Mouse (Mus musculus): Measurements from ENCODE around the gene Kcnab1. TPM values are rescaled to one million over a fixed set of nuclear protein-coding genes. Genes with fewer than 3 reads are reported as not detected.
A peak's percentile ranks its signal among the peaks of the same experiment; 100 is the strongest.

Kcnab1 gene
- total RNA-seq, 2 experiments from 2014 or later: 19.0 to 25.0 TPM

GRCm38 (mm10) chr3:65217673-65218579 is 108.7 kb downstream of the Kcnab1 start:
- no peak for DNase-seq
- Histone ChIP-seq H3K4me3 (no peak overlapping the region), H3K27ac (no peak overlapping the region)
- TF ChIP-seq CTCF (IDR thresholded peaks at IDR 0.05): no peak
- intact Hi-C loops (cut with DNase I): loop anchor here (10.0 kb wide), 1 partner anchor 233 kb away; no protein-coding TSS in a partner anchor

- no peak for DNase-seq
- H3K27ac ChIP-seq: no peak overlapping the region
- intact Hi-C loops (cut with DNase I): no loop called here
- TF ChIP-seq CTCF (IDR thresholded peaks at IDR 0.05): peak; percentile 21; the same call in 1 of the 2 replicates
- no peak overlapping the region for H3K4me3 ChIP-seq
Observed at GRCm38 (mm10) chr3:65220287-65220686, 111.1 kb downstream of the Kcnab1 start.

GRCm38 (mm10) chr3:65223635-65224034 is 114.5 kb downstream of the Kcnab1 start:
- DNase-seq: no peak
- TF ChIP-seq CTCF (IDR thresholded peaks at IDR 0.05): no peak
- Histone ChIP-seq H3K4me3 (no peak overlapping the region), H3K27ac (no peak overlapping the region)
- intact Hi-C loops (cut with DNase I): no loop called here

- no peak for TF ChIP-seq CTCF (IDR thresholded peaks at IDR 0.05)
- intact Hi-C loops (cut with DNase I): no loop called here
- H3K27ac ChIP-seq: no peak overlapping the region
- DNase-seq: no peak
- no peak overlapping the region for H3K4me3 ChIP-seq
Observed at GRCm38 (mm10) chr3:65230978-65231377, 121.8 kb downstream of the Kcnab1 start.

GRCm38 (mm10) chr3:65231419-65232090 is 122.4 kb downstream of the Kcnab1 start:
- DNase-seq: no peak
- intact Hi-C loops (cut with DNase I): no loop called here
- H3K4me3 ChIP-seq: no peak overlapping the region
- TF ChIP-seq CTCF (IDR thresholded peaks at IDR 0.05): no peak
- no peak overlapping the region for H3K27ac ChIP-seq

- Histone ChIP-seq H3K27ac (no peak overlapping the region), H3K4me3 (no peak overlapping the region)
- no peak for TF ChIP-seq CTCF (IDR thresholded peaks at IDR 0.05)
- no peak for DNase-seq
- intact Hi-C loops (cut with DNase I): no loop called here
Observed at GRCm38 (mm10) chr3:65249023-65249422, 139.8 kb downstream of the Kcnab1 start.

GRCm38 (mm10) chr3:65260521-65260920 is 151.3 kb downstream of the Kcnab1 start:
- DNase-seq: no peak
- intact Hi-C loops (cut with DNase I): no loop called here
- Histone ChIP-seq H3K27ac (no peak overlapping the region), H3K4me3 (no peak overlapping the region)
- no peak for TF ChIP-seq CTCF (IDR thresholded peaks at IDR 0.05)

- Histone ChIP-seq H3K27ac (no peak overlapping the region), H3K4me3 (no peak overlapping the region)
- intact Hi-C loops (cut with DNase I): no loop called here
- no peak for TF ChIP-seq CTCF (IDR thresholded peaks at IDR 0.05)
- no peak for DNase-seq
Observed at GRCm38 (mm10) chr3:65262506-65263422, 153.6 kb downstream of the Kcnab1 start.

- no peak for TF ChIP-seq CTCF (IDR thresholded peaks at IDR 0.05)
- intact Hi-C loops (cut with DNase I): no loop called here
- H3K27ac ChIP-seq: no peak overlapping the region
- no peak overlapping the region for H3K4me3 ChIP-seq
- DNase-seq: no peak
Observed at GRCm38 (mm10) chr3:65273317-65273716, 164.1 kb downstream of the Kcnab1 start.

- Histone ChIP-seq H3K27ac (no peak overlapping the region), H3K4me3 (no peak overlapping the region)
- intact Hi-C loops (cut with DNase I): no loop called here
- DNase-seq: no peak
- no peak for TF ChIP-seq CTCF (IDR thresholded peaks at IDR 0.05)
Observed at GRCm38 (mm10) chr3:65277777-65278176, 168.6 kb downstream of the Kcnab1 start.

GRCm38 (mm10) chr3:65283366-65283765 is 174.2 kb downstream of the Kcnab1 start:
- no peak overlapping the region for H3K4me3 ChIP-seq
- H3K27ac ChIP-seq: no peak overlapping the region
- no peak for TF ChIP-seq CTCF (IDR thresholded peaks at IDR 0.05)
- intact Hi-C loops (cut with DNase I): no loop called here
- no peak for DNase-seq

- no peak for DNase-seq
- intact Hi-C loops (cut with DNase I): no loop called here
- no peak for TF ChIP-seq CTCF (IDR thresholded peaks at IDR 0.05)
- no peak overlapping the region for H3K4me3 ChIP-seq
- no peak overlapping the region for H3K27ac ChIP-seq
Observed at GRCm38 (mm10) chr3:65288994-65289393, 179.8 kb downstream of the Kcnab1 start.
